Mouse (Mus musculus): ENCODE measurements around the gene Scrn3. TPM values are rescaled to one million over a fixed set of nuclear protein-coding genes. Genes with fewer than 3 reads are reported as not detected.

Scrn3 gene
- total RNA-seq (2021), result 10 to 100 TPM; 13.6 to 14.4 TPM
- long read RNA-seq, experiment 1, transcript Scrn3-201 (8 exons, 3,309 nt), result major isoform, 10 of 19 reads
- long read RNA-seq, experiment 1, partial matches to known transcripts, result 1 of 19 reads
- long read RNA-seq, experiment 1, other reads (novel, unspliced or antisense), result 6 of 19 reads
- long read RNA-seq, experiment 2, transcript Scrn3-201 (8 exons, 3,309 nt), result major isoform, 5 of 11 reads
- long read RNA-seq, experiment 2, partial matches to known transcripts, result 1 of 11 reads
- long read RNA-seq, experiment 2, other reads (novel, unspliced or antisense), result 3 of 11 reads

DNA sequence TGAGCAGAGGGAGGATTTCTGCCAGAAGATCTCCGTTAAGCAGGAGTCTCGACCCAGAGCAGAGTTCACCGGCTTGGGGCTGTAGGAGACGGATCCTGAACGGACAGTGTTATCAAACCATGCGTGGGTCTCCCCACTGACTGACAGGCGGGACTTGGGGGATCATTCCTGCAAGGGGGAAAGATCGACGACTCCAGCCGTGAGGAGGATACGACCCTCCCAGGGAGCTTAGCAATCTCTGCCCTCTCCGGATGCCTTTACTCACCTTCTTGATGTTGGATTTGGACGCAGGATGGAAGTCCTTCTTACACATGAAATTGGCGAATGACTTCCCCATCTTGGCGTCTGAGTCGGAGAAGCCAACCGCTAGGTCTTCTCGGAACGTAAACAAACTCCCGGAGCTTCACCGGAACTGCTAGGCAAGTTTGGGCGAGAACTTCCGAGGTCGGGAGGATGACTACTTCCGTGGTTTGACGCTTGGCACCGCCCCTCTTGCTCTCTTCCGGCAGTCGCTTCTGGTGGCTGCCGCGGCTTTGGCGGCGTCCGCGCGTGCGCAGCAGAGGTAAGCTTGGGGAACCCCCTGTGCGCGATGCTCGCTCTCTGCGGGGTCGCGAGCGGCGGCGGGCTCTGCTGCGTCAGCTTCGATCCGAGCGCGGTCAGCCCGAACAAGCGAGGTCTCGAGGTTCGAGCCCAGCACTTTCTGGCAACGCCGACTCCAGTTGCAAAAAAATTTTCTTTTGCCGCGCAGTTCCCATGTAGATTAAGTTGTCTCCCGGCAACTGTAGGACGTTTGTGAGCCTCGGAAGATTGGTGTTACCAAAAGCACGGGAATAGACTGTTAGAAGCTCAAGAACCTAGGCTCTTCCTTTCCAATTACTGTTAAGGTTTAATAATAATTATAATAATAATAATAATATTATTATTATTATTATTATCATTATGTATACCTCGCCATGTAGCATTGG lies at the start of gene Scrn3, which contains the start of gene Cir1:
Gene Scrn3 (plus strand): TSS at position 450 of the 965 bp plus-strand sequence.
Gene Cir1 (minus strand): TSS at position 550 of the 965 bp plus-strand sequence.
- intact Hi-C loops (cut with DNase I), result loop anchor here (5.0 kb wide), 1 partner anchor 75 kb away; the partner anchor contains the start of gene Gpr155

DNA sequence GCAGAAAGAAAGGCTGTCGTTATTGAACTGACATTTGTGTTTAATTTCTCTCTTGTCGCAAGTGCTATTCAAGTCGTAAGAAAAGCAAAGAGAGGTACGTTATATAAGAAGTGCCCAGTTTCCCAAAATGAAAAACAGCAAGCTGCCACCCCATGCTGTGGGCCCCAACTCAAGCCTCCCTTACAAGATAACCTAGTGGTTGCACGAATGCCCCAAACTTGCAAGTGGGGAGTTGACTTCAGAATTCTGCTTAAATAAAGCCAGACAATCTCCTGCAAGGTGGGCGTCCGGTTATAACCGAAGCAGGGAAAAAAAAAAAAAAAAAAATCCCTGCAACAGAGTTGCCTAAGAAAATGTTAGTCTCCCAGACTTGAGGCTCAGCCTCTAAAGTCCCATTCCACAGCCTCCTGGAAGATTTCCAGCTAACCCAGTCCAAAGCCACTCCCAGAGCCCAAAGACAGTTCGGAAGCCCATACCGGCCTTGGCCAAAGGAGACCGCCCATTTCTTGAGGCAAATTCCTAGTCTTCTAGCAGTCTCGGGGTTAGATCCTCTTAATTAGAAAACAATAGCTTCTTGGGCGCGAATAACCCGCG lies 49.1 kb upstream of the Scrn3 start:
- DNase-seq (ENCODE audit: low spot score in 2 of 2), result no peak
- intact Hi-C loops (cut with DNase I), result loop anchor here (10.0 kb wide), 1 partner anchor 638 kb away; no protein-coding TSS in a partner anchor

More for the DNA sequence above, at the start of gene Scrn3, which contains the start of gene Cir1:
- peak; percentile 95 to 96 for DNase-seq (ENCODE audit: low spot score in 2 of 2)

GRCm38 (mm10) chr2:73263794-73264610 lies 48.4 kb upstream of the Scrn3 start:
- intact Hi-C loops (cut with DNase I), result loop anchor here (10.0 kb wide), 1 partner anchor 639 kb away; no protein-coding TSS in a partner anchor

GRCm38 (mm10) chr2:73264611-73265195 lies 47.7 kb upstream of the Scrn3 start:
- DNase-seq (ENCODE audit: low spot score in 2 of 2), result no peak

More at GRCm38 (mm10) chr2:73263794-73264610, 48.4 kb upstream of the Scrn3 start:
- DNase-seq (ENCODE audit: low spot score in 2 of 2), result no peak

GRCm38 (mm10) chr2:73266011-73266410 lies 46.4 kb upstream of the Scrn3 start:
- no peak for DNase-seq (ENCODE audit: low spot score in 2 of 2)
- intact Hi-C loops (cut with DNase I), result loop anchor here (10.0 kb wide), 1 partner anchor 641 kb away; no protein-coding TSS in a partner anchor

More at GRCm38 (mm10) chr2:73264611-73265195, 47.7 kb upstream of the Scrn3 start:
- intact Hi-C loops (cut with DNase I), result loop anchor here (10.0 kb wide), 1 partner anchor 640 kb away; no protein-coding TSS in a partner anchor

GRCm38 (mm10) chr2:73266623-73267022 lies 45.8 kb upstream of the Scrn3 start:
- intact Hi-C loops (cut with DNase I), result loop anchor here (10.0 kb wide), 1 partner anchor 642 kb away; no protein-coding TSS in a partner anchor
- DNase-seq (ENCODE audit: low spot score in 2 of 2), result no peak

DNA sequence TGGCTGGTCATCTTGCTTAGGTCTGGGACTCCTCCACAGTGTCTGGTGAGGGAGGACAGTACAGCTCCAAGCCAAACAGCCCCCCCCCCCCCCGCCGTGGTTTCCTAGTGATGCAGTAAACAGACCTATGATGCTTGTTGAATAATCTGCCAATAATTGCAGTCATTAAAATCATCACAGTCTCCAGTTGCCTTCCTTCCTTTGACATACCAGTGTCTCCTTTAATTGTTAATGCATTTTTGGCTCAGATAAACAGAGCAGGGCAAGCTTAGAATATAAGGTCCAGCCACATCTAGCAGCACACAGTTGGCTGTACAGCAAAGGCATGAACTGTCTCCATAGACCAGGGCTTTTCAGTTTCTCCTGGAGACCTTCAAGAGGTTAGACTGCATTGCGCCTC lies 45.2 kb upstream of the Scrn3 start:
- intact Hi-C loops (cut with DNase I), result loop anchor here (10.0 kb wide), 1 partner anchor 642 kb away; no protein-coding TSS in a partner anchor

DNA sequence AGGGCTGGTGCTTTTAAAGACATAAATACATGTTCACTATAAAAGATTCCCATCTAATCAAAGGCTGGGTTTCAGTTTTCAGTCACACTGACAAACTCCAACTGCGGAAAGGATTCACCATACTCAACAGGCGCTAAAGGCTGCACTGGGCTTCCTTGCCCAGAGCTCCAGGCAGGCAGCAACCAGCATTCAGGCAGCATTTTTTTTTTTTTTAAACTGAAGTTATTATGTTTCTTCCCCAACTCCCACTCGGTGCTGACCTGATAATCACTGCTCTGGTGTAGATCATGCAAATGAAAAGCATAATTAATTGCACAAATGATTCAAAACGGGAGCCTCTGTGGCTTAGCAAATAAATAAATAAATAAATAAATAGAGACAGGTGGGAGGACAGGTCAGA lies 44.6 kb upstream of the Scrn3 start:
- no peak for DNase-seq (ENCODE audit: low spot score in 2 of 2)
- intact Hi-C loops (cut with DNase I), result loop anchor here (10.0 kb wide), 1 partner anchor 643 kb away; no protein-coding TSS in a partner anchor

More for the DNA sequence above, 45.2 kb upstream of the Scrn3 start:
- DNase-seq (ENCODE audit: low spot score in 2 of 2), result no peak

DNA sequence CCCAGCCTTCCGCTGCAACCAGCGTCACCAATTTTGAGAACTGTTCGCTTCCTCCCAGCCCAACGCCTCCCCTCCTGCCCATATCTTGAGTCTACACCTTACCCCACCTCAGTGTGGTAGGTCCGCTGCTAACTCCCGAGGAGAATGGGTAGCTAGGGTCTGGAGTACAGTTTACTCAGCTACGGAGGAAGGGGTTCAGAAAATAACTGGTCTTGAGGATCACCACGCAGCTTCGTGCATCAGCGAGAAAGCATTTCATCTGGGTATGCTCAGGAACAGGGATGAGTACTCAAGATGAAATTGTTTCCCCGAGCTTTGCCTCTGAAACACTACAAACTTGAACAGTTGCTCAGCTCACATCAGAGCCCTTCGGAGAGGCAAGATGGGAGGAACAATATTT lies 44.1 kb upstream of the Scrn3 start:
- DNase-seq (ENCODE audit: low spot score in 2 of 2), result no peak
- intact Hi-C loops (cut with DNase I), result loop anchor here (10.0 kb wide), 1 partner anchor 643 kb away; no protein-coding TSS in a partner anchor

- intact Hi-C loops (cut with DNase I), result loop anchor here (10.0 kb wide), 1 partner anchor 644 kb away; no protein-coding TSS in a partner anchor
- no peak for DNase-seq (ENCODE audit: low spot score in 2 of 2)
These were observed 43.5 kb upstream of the Scrn3 start for GRCm38 (mm10) chr2:73268836-73269395.

DNA sequence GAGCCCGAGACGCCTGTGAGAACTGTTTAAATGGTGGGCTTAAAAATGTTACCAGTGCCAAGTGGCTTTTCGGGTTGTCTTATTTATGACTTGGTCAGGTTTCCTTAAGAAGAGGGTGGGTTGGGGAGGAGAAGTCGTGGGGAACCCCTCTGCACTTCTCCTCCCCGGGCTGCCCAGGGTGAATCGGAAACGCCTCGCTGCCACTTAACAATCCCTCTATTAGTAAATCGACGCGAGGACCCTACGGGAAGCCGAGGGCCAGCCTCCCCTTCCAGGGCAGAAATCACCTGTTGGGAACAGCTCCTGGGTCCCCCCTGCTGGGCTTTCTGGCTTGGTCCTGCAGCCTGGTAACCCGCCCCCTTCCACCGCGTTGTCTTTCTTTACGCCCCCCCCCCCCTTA lies 42.7 kb upstream of the Scrn3 start:
- intact Hi-C loops (cut with DNase I), result loop anchor here (5.0 to 10.0 kb wide), 4 partner anchors 545 to 1737 kb away; partner anchors contain the start of genes Hoxd11 and Hoxd12
- DNase-seq (ENCODE audit: low spot score in 2 of 2), result no peak

- no peak for DNase-seq (ENCODE audit: low spot score in 2 of 2)
- intact Hi-C loops (cut with DNase I), result loop anchor here (5.0 to 10.0 kb wide), 3 partner anchors 545 to 1738 kb away; partner anchors contain the start of genes Hoxd11 and Hoxd12
These were observed 42.3 kb upstream of the Scrn3 start for GRCm38 (mm10) chr2:73270071-73270592.

- intact Hi-C loops (cut with DNase I), result loop anchor here (5.0 to 10.0 kb wide), 3 partner anchors 546 to 1739 kb away; partner anchors contain the start of genes Hoxd11 and Hoxd12
These were observed 41.6 kb upstream of the Scrn3 start for GRCm38 (mm10) chr2:73270593-73271458.

GRCm38 (mm10) chr2:73271459-73272161 lies 40.8 kb upstream of the Scrn3 start, which contains the start of gene Sp9:
Gene Sp9 (plus strand): TSS chr2:73271925.
- intact Hi-C loops (cut with DNase I), result loop anchor here (5.0 to 10.0 kb wide), 3 partner anchors 547 to 1739 kb away; partner anchors contain the start of genes Hoxd11 and Hoxd12
- DNase-seq (ENCODE audit: low spot score in 2 of 2), result peak in 1 of 2 experiments; percentile 68

More at GRCm38 (mm10) chr2:73270593-73271458, 41.6 kb upstream of the Scrn3 start:
- DNase-seq (ENCODE audit: low spot score in 2 of 2), result no peak
